Mouse (Mus musculus) heart, postnatal 0 days (tissue): Measurements from ENCODE around the gene Camta1. TPM values are rescaled to one million over a fixed set of nuclear protein-coding genes. Genes with fewer than 3 reads are reported as not detected.

Experiments
- ATAC-seq: fragments of 200-750 bp; cut with Nextera tagmentation; 2 replicates; pipeline ENCODE4 v1.8.0; 2017; ENCODE audit warnings: low read depth, moderate number of reproducible peaks, moderate library complexity; ENCODE audit not compliant: insufficient read depth
- DNase-seq: peaks from one replicate; pipeline ENCODE4 v3.0.0-alpha.2; 2016; ENCODE audit warnings: low spot score
- H3K27ac ChIP-seq: fragments of 300-500 bp; sonication (generic); 2 replicates; pipeline ENCODE4 v1.5.1; 2014; ENCODE audit warnings: low read depth, mild to moderate bottlenecking
- H3K27me3 ChIP-seq: fragments of 300-500 bp; sonication (generic); 2 replicates; pipeline ENCODE4 v1.6.1; 2014; ENCODE audit warnings: low read length, mixed read lengths; ENCODE audit not compliant: control insufficient read depth, insufficient read depth
- H3K36me3 ChIP-seq: fragments of 300-500 bp; sonication (generic); replicated peaks from 2 replicates; pipeline ENCODE4 v1.6.1; 2014; ENCODE audit warnings: low read length, mixed read lengths; ENCODE audit not compliant: control insufficient read depth, insufficient read depth
- H3K4me1 ChIP-seq: fragments of 300-500 bp; sonication (generic); 2 replicates; pipeline ENCODE4 v1.6.1; 2014; ENCODE audit warnings: antibody characterized with exemption; ENCODE audit not compliant: control insufficient read depth, insufficient read depth
- H3K4me2 ChIP-seq: fragments of 300-500 bp; sonication (generic); 2 replicates; pipeline ENCODE4 v1.6.1; 2014; ENCODE audit warnings: low read depth, mild to moderate bottlenecking, low read length, moderate library complexity
- H3K4me3 ChIP-seq: fragments of 300-500 bp; sonication (generic); 2 replicates; pipeline ENCODE4 v1.5.1; 2014; ENCODE audit warnings: low read depth, low read length
- H3K9ac ChIP-seq: fragments of 300-500 bp; sonication (generic); replicated peaks from 2 replicates; pipeline ENCODE4 v1.6.1; 2014; ENCODE audit warnings: low read depth, low read length, mixed read lengths
- H3K9me3 ChIP-seq: fragments of 300-500 bp; sonication (generic); replicated peaks from 2 replicates; pipeline ENCODE4 v1.6.1; 2016; ENCODE audit warnings: low read length; ENCODE audit not compliant: control insufficient read depth
- CTCF ChIP-seq: IDR thresholded peaks from 2 replicates; pipeline ENCODE4 v1.5.1; 2016; ENCODE audit warnings: antibody characterized with exemption, control low read depth, low read depth
- EP300 ChIP-seq: IDR thresholded peaks from 2 replicates; pipeline ENCODE4 v1.6.1; 2016; ENCODE audit warnings: antibody characterized with exemption, low read depth
- whole genome bisulfite sequencing: fragments of 180-500 bp; shearing (Covaris S2); extraction: QIAGEN DNeasy Blood & Tissue Kit; methylation state at CpG from one replicate; pipeline ENCODE4 v1.1.7; 2014; 5-methylcytosine and 5-hydroxymethylcytosine counted together
- polyA plus RNA-seq: library from polyadenylated mRNA; unstranded; fragments of >200 nt; fragmentation: Nextera tagmentation; extraction: Ambion mirVana; gene quantifications from 2 replicates; pipeline ENCODE4 v1.2.1, GENCODE M21; 2015
- total RNA-seq: library from RNA; depleted of rRNA; stranded (reverse); fragments of >200 nt; gene quantifications from 2 replicates; pipeline ENCODE4 v1.2.3, GENCODE M21; 2014; ENCODE audit warnings: low replicate concordance

The Camta1 gene
- total and polyA plus RNA-seq, 2 experiments from 2014 or later = 72.7 to 240 TPM

- no peak overlapping the region for H3K9ac ChIP-seq
- ATAC-seq = no peak
These were observed 366.3 kb downstream of the Camta1 start for GRCm38 (mm10) chr4:151495276-151495882.

DNA sequence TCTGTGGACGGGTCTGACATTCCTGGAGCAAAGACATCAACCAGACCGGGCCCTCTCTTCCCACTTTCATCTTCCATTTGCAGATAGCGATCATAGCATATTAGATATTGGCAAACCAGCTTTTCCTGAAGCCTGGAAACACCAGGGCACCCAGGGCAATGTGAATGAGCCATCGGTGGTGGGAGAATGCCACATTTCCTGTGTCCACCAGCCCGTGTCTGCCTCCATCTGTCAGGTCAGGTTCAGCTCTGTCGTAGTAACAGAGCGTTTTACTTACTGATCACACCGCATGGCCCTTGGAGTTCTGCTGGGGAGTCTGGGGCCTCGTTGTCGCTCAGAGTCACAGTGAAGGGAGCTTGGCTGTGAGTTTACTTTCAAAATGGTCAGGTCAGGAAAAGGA, 368.9 kb downstream of the Camta1 start:
- Histone ChIP-seq H3K27me3 (no peaks in the 10 kb centered on the region), H3K9me3 (no peaks in the 10 kb centered on the region), H3K27ac (no peak overlapping the region), H3K4me2 (no peak overlapping the region), H3K4me1 (no peaks in the 10 kb centered on the region), H3K4me3 (no peak overlapping the region), H3K36me3 (no peaks in the 10 kb centered on the region), H3K9ac (no peak overlapping the region)
- no peak for TF ChIP-seq EP300
- TF ChIP-seq CTCF = no peak
- 74% methylated on average over 10 of the region's 10 CpGs for WGBS
- ATAC-seq = no peak
- DNase-seq = no peak

More at GRCm38 (mm10) chr4:151495276-151495882, 366.3 kb downstream of the Camta1 start:
- H3K36me3 ChIP-seq = no peaks in the 10 kb centered on the region
- 71% methylated on average over 11 of the region's 11 CpGs for WGBS
- no peaks in the 10 kb centered on the region for H3K27me3 ChIP-seq
- H3K27ac ChIP-seq = no peak overlapping the region
- no peaks in the 10 kb centered on the region for H3K4me1 ChIP-seq
- no peak overlapping the region for H3K4me3 ChIP-seq
- H3K9me3 ChIP-seq = no peaks in the 10 kb centered on the region
- no peak overlapping the region for H3K4me2 ChIP-seq
- no peak for DNase-seq
- no peak for TF ChIP-seq CTCF
- no peak for TF ChIP-seq EP300

DNA sequence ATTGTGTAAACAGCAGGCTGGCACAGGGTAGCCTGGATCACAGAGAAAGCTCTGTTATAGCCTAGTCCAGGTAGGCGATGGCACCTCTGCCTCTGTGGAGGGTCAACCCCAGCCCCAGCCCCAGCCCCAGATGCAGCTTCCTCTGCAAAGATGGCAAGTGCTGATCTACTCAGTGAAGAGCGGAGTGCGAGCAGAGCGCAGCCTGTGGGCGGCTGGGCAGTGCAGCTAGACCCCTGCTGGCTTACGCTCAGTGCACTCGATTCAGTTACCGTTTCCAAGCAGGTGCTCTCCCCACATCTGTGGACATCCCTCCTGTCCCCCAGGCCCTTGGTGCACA, 377.7 kb downstream of the Camta1 start:
- ATAC-seq (no peak), DNase-seq (no peak)
- H3K27me3 ChIP-seq = 0 out of 2 replicates have a peak, but pooled peaks cover 10% of the 10 kb centered on the region
- H3K4me1 ChIP-seq = no peaks in the 10 kb centered on the region
- no peaks in the 10 kb centered on the region for H3K9me3 ChIP-seq
- TF ChIP-seq EP300 = no peak
- no peaks in the 10 kb centered on the region for H3K36me3 ChIP-seq
- WGBS = 58% methylated on average over 8 of the region's 8 CpGs
- no peak overlapping the region for H3K27ac ChIP-seq
- no peak overlapping the region for H3K4me2 ChIP-seq
- H3K9ac ChIP-seq = no peak overlapping the region
- H3K4me3 ChIP-seq = no peak overlapping the region

DNA sequence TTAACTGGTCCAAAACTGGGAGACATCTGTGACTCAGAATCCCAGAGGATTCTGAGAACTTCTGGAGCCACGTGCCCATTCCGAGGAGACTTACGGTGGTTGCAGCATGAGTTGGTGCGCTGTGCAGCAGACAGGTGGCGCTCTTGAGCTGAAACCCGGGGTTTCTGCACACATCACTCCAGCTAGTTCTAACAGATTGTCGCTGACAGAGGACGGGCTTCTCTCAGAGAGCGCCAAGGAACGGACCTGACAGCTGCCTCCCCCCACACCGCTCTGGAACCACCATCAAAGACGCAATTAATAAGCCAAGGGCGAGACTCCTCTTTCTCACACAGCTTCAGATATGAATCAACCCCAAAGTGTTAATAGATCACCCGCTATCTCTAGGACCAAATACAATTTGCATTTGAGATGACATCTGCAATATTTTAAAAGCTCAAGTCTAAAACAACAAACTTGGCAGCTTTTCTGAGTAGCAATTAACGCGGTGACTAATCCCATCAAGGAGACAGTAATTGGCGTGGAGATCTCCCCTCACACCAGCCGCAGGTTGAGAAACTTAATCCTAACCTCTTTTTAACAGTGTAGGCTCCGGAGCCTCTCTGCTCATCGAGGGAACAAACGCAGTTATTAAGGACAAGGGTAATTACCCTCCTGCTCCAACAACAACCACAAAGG, 378.2 kb downstream of the Camta1 start:
- no peaks in the 10 kb centered on the region for H3K4me1 ChIP-seq
- peak; percentile 73 for DNase-seq
- WGBS = 17% methylated on average over 21 of the region's 21 CpGs
- H3K4me2 ChIP-seq = no peak overlapping the region
- H3K4me3 ChIP-seq = no peak overlapping the region
- H3K27ac ChIP-seq = no peak overlapping the region
- TF ChIP-seq EP300 (no peak), CTCF (peak; percentile 75)
- no peaks in the 10 kb centered on the region for H3K36me3 ChIP-seq
- peak; percentile 57 for ATAC-seq
- 0 out of 2 replicates have a peak, but pooled peaks cover 10% of the 10 kb centered on the region for H3K27me3 ChIP-seq
- no peaks in the 10 kb centered on the region for H3K9me3 ChIP-seq
- H3K9ac ChIP-seq = no peak overlapping the region

DNA sequence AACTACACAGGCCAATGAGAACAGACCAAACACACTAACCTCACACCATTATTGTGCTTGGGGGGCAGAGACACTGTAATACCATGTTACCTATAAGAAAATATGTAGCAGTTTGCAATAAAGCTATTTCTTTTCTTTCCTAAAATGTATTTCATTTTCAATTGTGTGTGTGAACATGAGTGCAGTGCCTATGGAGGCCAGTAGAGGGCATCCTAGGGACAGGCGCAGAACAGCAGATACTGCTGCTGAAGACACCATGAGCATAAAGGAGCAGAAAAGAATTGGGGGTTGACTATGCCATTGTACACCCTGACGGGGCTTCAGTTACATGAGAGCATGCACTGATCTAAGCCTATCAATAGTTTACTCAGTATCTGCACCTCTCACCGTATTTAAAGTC, 380.7 kb downstream of the Camta1 start:
- WGBS = 84% methylated on average over 3 of the region's 3 CpGs
- H3K36me3 ChIP-seq = no peaks in the 10 kb centered on the region
- ATAC-seq (no peak), DNase-seq (no peak)
- no peak overlapping the region for H3K27ac ChIP-seq
- H3K4me2 ChIP-seq = no peak overlapping the region
- no peaks in the 10 kb centered on the region for H3K4me1 ChIP-seq
- H3K27me3 ChIP-seq = 0 out of 2 replicates have a peak, but pooled peaks cover 10% of the 10 kb centered on the region
- no peak for TF ChIP-seq EP300
- no peak for TF ChIP-seq CTCF
- H3K9ac ChIP-seq = no peak overlapping the region
- no peak overlapping the region for H3K4me3 ChIP-seq
- no peaks in the 10 kb centered on the region for H3K9me3 ChIP-seq

GRCm38 (mm10) chr4:151477950-151478349, 383.7 kb downstream of the Camta1 start:
- Histone ChIP-seq H3K36me3 (no peaks in the 10 kb centered on the region), H3K4me2 (no peak overlapping the region), H3K4me1 (no peaks in the 10 kb centered on the region), H3K9me3 (no peaks in the 10 kb centered on the region), H3K4me3 (no peak overlapping the region), H3K27me3 (0 out of 2 replicates have a peak, but pooled peaks cover 2% of the 10 kb centered on the region), H3K9ac (no peak overlapping the region), H3K27ac (no peak overlapping the region)
- no peak for TF ChIP-seq EP300
- TF ChIP-seq CTCF = no peak
- no peak for ATAC-seq
- 72% methylated on average over 6 of the region's 6 CpGs for WGBS
- no peak for DNase-seq
